Comparison of ENCODE assay signal across 17 mouse cellular contexts in genomic region chr3:22947181-22947580, GRCm38 (mm10).
A peak's percentile ranks its signal among the peaks of the same experiment; 100 is the strongest.
DNase-seq lines count a peak whose midpoint lies in the region.
"Had no signal": no experiment of that assay in that cellular context is flagged by ENCODE, and none has a peak within 500 bp of the region (broad histone marks: within the 10 kb centered on the region; RNA-seq: fewer than 3 reads in every experiment).

No protein-coding gene starts in this region.

- peak; percentile 61 to 79 for DNase-seq in cerebellum, postnatal 10 days
- no peak for DNase-seq in cerebellum, adult 9-10 months
- DNase-seq in cerebellum, postnatal 14 days, result peak; percentile 48 to 58
- DNase-seq in cerebellum, adult 9-11 months, result no peak
- peak; percentile 46 for DNase-seq in heart, adult 11 months
- DNase-seq in heart, postnatal 4 days, result no peak
- DNase-seq in left cerebral cortex, postnatal 4 days, result peak; percentile 30
- no peak for DNase-seq in left cerebral cortex, adult 11 months (ENCODE audit: low spot score)
- DNase-seq: adrenal gland, adult 2 months; adrenal gland, adult 8-10 months; adrenal gland, postnatal 10 days; adrenal gland, postnatal 14 days; adrenal gland, postnatal 25 days; adrenal gland, postnatal 36 days; B cell, adult 2 months; cerebellum, adult 11 months; cerebellum, adult 11-12 months had no signal

- intact Hi-C loops in left cerebral cortex, postnatal 4 days (cut with DNase I), result no loop called here

Comparison
In these comparisons a context has a peak if more than half of its experiments do, and no peak if none do; other contexts are left out.
1. DNase-seq: peak in cerebellum, postnatal 10 days (2 of 2), cerebellum, postnatal 14 days (2 of 2), heart, adult 11 months (single experiment) and left cerebral cortex, postnatal 4 days (single experiment); none in cerebellum, adult 9-10 months (single experiment), cerebellum, adult 9-11 months (single experiment), heart, postnatal 4 days (single experiment) and left cerebral cortex, adult 11 months (single experiment).